Mouse (Mus musculus) cerebellum, postnatal 4 days (tissue): Measurements from ENCODE around the gene Pip4k2c.

Source experiments
- DNase-seq, 2 experiments: peaks; one replicate each; pipeline ENCODE4 v3.0.0; 2022; ENCODE audit warnings: low spot score in 2 of 2, mixed read lengths in 1 of 2

Pip4k2c gene

DNA sequence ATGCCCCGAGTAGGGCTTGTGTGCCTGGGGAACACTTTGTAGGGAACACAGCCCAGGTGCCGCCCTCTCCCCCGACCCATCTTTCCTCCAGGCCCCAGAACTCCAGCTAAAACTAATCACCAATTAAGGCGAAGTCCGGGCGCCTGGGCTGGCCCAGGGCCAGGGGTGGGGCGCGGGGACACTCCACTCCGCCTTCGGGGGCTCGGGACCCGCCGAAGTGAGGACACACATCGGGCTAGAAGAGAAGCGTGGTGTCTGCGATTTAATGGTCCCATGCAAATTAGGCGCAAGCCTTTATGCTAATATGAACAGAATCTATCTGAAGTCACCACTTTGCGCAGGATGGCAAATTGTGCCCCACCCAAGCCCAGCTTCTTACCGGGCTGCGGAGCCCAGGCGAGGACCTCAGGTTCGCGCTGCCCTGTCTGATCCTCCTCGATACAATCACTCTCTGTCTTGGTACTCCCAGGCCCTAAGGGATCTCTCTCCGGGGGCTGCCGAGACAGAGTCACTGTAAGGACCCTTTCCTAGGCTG is 22.2 kb downstream of the Pip4k2c start:
- DNase-seq = no peak

DNA sequence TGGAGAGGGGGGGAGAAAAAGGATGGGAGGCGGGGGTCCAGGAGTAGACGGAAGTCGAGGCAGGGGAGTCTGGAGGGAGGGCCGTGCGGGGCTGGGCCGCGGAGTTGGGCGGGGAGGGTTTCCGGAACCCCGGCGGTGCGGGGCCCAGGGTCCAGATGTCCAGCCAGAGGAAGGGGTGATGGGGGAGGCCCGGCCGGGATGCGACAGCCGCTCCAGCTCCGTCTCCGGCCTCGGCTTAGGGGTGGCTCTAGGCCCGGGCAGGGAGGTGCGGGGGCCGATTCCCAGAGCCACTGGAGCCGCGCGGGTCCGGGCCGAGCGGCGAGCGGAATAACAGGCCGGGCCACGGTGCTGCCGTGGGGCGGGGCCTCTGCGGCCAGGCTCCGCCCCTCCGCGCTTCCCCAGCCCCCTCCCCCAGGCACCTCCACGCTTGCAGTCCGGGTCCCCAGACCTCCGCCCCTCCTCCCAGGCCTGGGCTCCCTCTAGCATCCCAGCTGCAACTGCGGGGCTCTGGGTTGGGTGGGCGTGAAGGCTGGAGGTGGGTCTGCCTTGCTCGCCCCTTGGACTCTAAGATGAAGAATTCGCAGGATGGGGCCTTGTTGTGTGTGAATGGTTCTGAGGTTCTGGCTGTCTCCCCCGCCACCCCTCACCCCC is 22.8 kb downstream of the Pip4k2c start:
- DNase-seq = peak; percentile 31 to 75

DNA sequence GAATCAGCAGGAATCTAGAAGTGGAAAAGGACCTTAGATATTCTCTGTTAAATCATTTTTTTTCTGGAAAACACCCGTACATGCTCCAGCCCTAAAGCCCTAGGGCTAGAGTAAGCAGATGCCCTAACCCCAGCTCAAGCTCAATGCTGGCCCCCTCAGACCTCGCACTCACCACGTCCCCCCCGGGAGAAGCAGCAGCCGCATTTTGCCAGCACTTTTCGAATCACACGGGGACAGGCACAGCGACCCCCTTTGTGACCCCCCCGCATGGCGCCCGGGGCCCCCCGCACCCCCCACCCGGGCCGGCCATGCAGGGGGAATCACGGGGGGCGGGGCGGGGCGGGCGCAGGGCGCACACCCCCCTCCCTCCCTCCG is 23.3 kb downstream of the Pip4k2c start:
- no peak for DNase-seq

DNA sequence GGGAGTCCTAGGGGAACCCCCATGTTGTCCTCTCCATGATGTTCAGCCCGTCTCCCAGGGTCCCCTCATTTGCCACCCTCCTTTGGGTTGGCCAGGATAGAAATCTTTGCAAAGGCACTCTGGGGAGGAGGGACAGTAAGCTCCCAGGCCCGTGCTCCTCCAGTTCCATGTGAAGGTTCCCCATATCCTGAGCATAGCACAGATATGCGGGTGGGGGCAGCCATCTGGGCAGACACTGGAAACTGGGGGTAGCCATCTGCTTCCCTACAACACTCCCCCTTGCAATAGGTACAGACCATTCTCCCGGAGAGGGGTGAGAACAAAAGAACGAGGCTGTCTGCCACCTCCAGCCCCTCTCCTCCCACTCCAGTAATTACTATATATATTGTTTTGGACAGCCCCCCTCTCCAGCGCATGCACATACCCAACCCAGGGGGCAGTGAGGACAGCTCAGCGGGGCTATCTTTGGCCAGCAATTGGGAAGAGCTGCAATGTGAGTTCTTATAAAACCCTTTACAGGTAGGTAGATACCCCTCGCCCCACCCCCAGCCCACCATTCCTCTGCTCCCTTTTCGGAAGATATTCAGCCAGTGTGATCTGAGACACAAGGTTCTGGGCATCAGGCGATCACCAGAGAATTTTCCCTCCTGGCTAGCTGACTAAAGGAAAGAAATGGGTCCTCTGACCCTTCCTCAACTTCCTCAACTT is 23.9 kb downstream of the Pip4k2c start:
- no peak for DNase-seq

DNA sequence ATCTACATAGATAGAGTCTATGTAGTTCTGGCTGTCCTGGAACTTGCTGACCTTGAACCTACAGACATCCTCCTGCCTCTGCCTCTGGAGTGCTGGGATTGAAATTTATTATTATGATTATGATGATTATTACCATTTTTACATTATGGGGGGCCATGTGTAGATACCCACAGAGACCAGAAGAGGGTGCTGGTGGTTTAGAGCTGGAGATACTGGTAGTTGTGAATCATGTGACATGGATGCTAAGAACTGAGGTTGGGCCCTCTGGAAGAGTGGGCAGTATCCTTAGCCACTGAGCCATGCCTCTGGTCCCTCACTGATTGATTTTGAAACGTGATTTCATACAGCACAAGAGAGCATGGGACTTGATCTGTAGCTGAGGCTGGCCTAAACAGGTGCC is 24.9 kb downstream of the Pip4k2c start:
- no peak for DNase-seq

DNA sequence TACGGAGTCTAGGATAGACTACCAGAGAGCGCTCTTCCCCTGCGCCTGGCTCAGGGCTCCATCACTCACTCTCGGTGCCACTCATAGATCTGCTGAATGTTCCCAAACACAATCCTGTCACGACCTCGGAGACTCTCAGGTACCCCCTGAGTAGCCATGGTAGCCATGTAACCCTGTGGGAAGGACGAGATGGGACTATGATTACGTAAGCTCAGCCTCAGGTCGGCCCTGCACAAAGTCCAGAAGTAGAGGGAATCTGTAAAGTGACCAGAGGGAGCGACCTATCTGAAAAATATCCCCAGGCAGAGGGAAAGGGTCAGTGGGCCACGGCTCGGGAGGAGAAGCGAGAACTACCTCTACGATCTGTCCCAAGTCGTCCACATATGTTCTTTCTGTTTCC is 25.9 kb downstream of the Pip4k2c start:
- DNase-seq = no peak

DNA sequence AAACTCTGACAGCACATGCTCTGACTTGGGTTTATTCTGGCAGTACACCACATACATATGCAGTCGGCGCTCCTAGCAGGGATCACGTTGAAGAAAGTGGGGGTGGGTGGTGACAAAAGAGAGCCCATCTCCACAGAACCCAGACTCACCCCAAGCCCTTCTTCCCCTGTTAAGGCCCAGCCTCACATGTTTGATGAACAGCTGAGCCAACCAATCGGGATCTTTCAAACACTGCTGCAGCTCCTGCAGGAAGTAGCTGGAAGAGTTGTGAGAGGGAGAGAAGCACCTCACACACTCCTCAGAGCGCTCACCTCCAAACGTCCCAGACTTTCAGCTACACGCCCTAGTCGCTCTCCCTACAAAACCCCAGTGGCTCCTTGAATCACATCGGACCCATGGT is 26.3 kb downstream of the Pip4k2c start:
- DNase-seq = no peak

DNA sequence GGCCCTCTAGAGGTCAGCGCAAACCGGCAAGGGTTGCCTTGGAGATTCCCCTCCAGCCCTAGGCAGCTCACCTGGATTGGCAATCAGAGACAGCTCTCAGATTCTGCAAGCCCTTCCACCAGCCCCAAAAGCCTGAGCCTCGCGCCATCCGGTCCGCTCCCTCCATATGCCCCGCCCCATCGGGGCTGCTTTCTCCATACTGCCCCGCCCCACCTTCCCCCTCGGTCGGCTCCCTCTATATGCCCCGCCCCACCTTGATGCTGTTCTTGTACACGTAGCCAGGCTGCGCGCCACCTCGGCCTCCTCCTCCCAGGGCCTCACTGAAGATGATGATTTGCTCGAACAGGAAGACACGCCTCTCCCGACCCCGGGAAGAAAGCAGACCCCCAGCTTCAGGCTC is 27.6 kb downstream of the Pip4k2c start:
- DNase-seq = no peak

DNA sequence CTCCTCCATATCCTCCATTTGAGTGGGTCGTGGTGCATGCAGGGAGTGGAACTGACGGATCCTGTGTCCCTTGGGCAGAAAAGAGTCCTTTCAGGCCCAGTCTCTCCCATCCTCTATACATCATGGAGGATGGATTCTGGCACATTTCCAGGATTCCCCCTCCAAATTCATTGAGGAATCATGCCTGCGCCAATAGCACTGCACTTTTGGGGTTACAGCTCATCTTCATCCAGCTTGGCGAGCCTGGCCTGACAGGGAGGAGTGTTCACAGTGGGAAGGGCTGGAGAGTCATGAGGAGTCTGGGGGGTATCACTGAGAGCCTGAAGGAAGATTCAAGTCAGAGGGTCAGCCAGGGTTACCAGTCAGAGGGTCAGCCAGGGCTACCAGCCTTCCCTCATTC is 28.8 kb downstream of the Pip4k2c start:
- DNase-seq = no peak

DNA sequence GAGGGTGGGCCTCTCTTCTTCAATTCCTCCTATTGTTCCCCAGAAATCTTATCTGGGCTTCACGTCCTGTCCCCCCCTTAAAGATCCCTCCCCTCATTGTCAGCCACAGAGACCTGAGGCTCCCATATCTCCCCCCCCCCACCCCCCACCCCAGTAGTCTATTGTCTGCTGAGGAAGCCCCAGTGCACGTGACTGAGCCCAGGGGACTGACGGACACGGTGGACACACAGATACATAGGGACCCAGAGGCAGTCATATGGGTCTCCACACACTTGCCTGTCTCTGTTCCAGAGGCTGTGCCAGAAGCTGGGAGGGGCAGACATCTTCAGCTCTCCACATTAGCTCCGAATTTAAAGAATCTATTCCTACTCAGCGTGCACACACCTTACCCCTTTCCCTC is 29.8 kb downstream of the Pip4k2c start:
- DNase-seq = no peak

DNA sequence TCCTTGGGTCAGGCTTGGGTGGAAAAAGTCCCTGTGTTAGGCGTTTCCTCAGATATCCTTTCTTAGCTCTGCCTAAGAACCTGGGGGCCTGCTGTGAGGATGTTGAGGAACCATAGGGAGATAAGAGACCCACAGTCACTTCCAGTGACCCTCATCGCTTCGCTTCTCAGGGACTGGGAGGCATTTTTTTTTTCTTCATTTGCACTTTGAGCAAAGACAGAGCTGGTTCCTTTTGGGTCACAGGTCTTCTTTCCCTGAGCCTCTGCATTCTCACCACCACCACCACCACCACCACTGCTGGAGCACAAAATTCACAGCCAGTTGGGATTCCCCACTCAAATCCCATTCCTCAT is 30.7 kb downstream of the Pip4k2c start:
- no peak for DNase-seq

DNA sequence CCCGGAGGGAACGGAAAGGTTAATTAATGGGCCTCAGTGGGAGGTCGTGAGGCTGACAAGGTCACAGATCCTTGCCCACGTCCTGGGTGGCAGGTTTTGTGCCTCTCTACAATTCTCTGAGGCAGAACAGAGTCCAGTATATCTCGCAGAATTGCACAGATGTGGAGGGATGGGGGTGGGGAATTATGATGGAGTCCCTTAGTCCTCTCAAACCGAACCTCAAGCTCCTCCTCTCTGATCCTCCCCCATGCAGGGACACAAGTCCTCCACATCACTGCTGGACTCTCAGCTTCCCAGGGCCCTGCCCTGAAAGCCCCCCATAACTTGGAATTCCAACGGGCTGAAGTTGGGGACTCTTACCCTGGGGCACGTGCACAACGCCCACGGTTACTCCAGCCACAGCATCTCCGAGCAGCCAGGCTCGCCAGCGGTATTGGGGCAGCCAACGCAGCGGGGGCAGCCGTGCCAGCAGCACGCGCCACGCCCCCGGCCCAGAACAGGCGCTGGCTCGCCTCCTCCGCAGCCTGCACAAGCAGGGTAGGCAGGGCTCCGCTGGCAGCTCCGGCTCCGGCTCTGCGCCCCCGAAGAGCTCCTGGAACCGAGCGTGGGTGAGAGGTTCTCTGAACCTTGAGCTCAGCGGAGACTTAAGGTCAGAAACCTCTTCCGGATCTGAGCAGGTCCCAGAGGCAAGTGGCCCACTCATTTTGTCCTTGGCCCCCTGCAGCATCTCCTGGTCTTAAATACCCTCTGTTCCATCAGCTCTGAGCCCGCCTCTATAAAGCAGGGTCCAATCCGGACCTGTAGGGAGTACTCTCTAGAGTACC is 31.3 kb downstream of the Pip4k2c start, which contains the start of gene Slc26a10:
Slc26a10 (minus strand) TSS at position 775 of the 824 bp plus-strand sequence.
- DNase-seq = peak in 1 of 2 experiments; percentile 40

DNA sequence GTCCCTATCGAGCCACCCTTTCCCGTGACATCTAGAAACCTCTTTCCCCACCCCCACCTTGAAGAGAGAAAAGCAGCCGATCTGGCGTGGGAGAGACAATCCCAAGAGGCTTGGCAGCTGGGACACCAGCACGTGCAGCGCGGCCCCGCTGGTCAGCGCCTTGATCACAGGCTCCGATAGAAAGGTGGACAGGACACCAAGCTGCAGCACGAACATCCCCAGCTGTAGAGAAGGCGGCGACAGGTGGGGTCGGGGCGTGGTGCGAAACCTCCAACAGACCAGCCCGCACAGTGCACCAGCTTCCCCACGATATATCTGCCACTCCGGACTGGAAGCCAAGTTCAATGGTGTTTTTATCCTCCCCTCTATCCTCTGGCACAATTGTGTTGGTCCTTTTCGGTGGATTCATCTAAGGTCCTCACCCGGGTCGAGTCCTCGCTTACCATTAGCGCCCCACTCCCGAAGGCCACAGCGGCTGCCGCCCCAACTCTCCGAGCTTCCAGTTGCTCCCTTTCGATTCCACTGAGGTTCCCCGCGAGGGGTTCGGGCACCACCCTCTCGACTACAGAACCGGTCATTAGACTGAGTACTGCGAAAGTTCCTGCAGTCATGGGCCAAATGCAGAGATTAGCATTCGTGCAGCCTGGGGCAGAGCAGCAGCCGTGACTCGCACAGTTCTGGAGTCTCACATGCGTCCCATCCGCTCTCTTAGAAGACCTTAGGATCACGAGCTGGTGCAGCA is 32.9 kb downstream of the Pip4k2c start:
- DNase-seq = no peak

DNA sequence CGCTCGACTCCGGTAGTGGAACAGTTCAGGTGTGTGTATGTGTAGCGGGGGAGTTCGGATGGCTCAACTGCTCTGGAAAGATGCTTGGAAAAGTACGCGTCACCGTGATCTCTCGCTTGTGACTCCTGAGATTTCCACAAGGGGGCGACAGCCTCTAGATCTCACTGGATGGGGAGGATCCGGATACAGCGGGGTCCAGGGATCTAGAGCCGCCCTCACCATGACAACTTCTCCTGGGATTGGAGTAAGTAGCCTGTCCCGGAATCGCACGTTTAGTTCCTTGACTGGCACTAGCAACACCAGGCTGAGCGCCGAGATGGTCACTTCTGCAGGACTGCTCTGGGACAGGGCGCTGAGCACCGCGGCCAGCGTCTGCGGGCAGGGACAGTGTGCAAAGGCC is 33.7 kb downstream of the Pip4k2c start:
- peak; percentile 59 to 82 for DNase-seq

DNA sequence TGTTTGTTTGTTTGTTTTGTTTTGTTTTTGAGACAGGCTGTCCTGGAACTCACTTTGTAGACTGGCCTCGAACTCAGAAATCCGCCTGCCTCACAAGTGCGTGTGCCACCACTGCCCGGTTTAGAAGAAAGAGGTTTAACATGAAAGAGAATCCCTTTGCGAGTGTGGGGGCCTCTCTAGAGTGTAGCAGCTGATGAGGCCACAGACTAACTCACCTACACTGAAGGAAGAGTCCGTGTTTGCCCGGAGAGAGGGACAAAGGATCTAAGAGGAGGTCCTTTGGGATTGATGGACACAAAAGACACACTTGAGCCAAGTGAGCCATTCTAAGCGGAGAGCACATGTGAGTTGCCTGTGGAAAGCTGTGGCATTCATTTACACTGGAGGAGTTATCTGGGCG is 34.1 kb downstream of the Pip4k2c start:
- DNase-seq = no peak

DNA sequence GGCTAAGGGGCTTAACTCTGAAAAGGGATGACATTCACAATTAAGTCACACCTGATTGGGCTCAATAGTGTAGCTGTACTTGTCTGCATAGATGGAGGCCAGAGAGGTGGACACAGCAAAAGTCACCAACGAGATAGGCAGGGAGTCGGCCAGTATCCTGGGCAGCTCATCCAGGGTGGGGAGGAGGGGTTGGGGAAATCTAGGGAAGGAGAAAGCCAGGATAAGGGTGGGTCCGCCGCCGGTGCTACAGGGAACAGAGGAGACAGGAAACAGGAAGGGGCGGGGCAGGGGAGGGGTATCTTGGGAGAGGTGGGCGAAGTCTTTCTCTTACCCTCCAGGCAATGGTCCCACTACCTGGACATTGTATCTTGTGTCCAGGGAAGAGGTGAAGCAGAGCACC is 34.6 kb downstream of the Pip4k2c start:
- DNase-seq = no peak

DNA sequence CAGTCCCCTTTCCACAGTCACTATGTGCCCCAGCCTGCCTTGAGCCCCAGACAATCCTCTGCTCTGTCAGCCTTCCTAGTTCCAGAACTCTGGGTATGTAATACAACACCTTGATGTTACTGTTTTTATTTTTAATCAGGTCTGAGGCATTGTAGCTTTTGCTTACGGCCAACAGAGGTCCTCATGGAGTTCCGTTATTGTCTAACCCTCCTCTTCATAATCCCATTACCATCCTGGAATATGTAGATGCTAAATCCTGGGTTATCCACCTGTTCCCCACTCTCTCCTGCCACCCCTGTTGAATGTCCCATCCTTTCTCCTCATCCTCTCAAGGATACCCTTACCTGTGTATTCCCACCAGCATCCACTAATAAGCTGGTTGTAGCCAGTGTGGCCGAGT is 35.2 kb downstream of the Pip4k2c start:
- DNase-seq = no peak

DNA sequence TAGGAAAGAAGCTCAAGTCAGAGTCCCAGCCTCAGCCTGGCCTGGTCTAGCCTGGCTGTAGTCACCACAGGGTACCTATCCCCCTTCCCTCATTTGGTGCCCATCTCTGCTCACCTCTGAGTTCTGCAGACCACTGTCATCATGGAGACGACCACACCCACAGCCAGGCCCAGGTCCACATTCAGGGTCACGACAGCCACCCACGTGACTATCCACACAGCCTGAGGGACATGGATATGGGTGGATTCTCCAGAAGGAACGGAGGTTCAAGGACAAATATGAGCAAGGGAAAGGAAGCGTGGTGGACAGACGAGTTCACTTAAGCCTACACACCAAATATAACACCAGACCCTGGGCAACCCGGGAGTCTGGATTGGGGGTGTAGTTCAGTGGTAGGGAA is 37.2 kb downstream of the Pip4k2c start:
- DNase-seq = no peak

DNA sequence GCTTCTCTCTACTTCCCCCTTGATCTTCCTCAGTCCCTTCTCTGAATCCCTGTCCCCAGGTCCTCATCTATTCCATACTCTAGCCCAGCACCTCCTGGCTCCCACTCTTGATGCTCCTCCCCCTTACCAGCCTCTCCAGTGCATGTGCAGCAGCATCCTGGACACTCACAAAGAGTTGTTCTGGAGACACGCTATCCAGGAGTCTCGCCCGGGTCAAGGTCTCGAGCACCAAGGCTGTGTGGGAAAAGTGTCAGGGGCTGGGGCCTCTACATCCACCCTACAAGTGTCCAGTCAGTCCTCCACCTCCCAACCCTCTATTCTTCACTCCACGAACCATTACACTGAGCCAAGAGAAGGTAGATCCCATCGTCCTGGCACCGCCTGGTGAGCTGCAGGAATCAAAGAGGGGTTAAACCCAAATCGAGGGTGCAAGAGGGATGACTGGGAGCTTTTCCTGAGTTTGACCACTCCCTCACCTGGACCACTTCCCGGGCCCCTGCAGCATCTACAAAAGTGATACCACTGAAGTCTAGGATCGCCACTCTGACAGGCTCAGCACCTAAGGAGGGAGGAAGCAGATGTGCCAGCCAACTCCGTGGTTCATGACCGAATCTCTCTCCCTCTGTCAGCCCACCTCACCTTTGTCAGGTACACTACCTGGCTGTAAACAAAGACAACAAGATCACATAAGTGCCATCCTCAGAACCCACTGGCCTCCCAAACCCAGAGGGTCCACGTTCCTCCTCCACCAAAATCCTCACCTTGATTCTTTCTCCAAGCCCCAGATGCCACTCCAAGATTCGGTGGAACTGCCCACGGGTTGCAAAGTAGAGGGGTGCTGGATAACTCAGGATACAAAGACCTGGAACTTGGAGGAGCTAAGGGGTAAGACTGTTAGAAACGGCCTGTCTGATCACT is 38.0 kb downstream of the Pip4k2c start:
- no peak for DNase-seq

DNA sequence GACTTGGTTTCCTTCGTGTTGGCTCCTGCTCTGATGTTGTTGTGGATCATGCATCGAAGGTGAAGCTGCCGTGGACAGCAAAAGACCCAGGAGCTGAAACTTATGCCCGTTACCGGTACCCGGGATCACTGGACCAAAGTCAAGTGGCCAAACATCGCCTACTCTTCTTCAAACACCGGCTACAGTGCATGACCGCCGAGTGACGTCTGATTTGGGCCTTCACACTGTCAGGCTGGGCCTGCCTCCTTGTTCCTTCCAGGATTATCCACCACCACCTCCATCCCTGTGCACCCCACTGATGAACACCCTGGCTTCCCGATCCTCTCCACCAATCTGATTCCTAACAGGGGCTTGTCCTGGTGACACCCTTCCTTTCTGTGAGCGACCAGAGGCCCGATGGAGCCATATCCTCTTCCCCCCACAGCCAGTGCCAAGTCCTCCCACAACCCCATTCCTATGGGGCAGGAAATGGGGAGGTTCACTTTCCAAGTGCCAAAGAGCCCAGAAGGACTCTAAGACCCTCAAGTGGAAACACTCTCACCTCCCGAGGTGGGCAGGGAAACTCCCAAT is 39.7 kb downstream of the Pip4k2c start:
- DNase-seq = no peak
